Mouse (Mus musculus) C2C12 (cell line): Measurements from ENCODE around the gene Fyn. TPM values are rescaled to one million over a fixed set of nuclear protein-coding genes. Genes with fewer than 3 reads are reported as not detected.

Experiments used
- H3K27me3 ChIP-seq: one replicate; pipeline ENCODE4 v1.6.1; 2011; ENCODE audit not compliant: control insufficient read depth, insufficient read depth, insufficient read length
- H3K36me3 ChIP-seq: one replicate; pipeline ENCODE4 v1.6.1; 2011; ENCODE audit not compliant: control insufficient read depth, insufficient read depth
- H3K4me3 ChIP-seq: one replicate; pipeline ENCODE4 v1.5.1; 2011; ENCODE audit warnings: mild to moderate bottlenecking, control low read depth; ENCODE audit not compliant: poor library complexity, insufficient read depth, severe bottlenecking
- H3K79me2 ChIP-seq: one replicate; pipeline ENCODE4 v1.6.1; 2011; ENCODE audit not compliant: control insufficient read depth, insufficient read depth
- H3K79me3 ChIP-seq: one replicate; pipeline ENCODE4 v1.6.1; 2011; ENCODE audit warnings: low read depth, control low read depth
- H3ac ChIP-seq: one replicate; pipeline ENCODE3; 2011; ENCODE audit warnings: low read depth; ENCODE audit not compliant: control insufficient read depth, insufficient read length
- CEBPB ChIP-seq: IDR thresholded peaks from one replicate; pipeline ENCODE4 v1.6.1; 2011; ENCODE audit warnings: low read depth, mild to moderate bottlenecking, control low read depth, moderate library complexity
- CTCF ChIP-seq: IDR thresholded peaks from one replicate; pipeline ENCODE4 v1.5.1; 2011; ENCODE audit not compliant: control insufficient read depth, insufficient read depth, insufficient read length
- FOSL1 ChIP-seq: IDR thresholded peaks from one replicate; pipeline ENCODE4 v1.8.0; 2011; ENCODE audit warnings: mild to moderate bottlenecking, low read length; ENCODE audit not compliant: poor library complexity, insufficient read depth, severe bottlenecking
- MAX ChIP-seq: IDR thresholded peaks from one replicate; pipeline ENCODE4 v1.6.1; 2011; ENCODE audit warnings: mild to moderate bottlenecking, control low read depth
- MYOD1 ChIP-seq: IDR thresholded peaks from one replicate; pipeline ENCODE4 v1.6.1; 2011; ENCODE audit warnings: low read depth; ENCODE audit not compliant: control insufficient read depth, insufficient read length
- MYOG ChIP-seq: IDR thresholded peaks from one replicate; pipeline ENCODE4 v1.6.1; 2011; ENCODE audit not compliant: control insufficient read depth, insufficient read length; ENCODE audit errors: extremely low read depth
- USF1 ChIP-seq: IDR thresholded peaks from one replicate; pipeline ENCODE4 v1.6.1; 2011; ENCODE audit warnings: low read depth, mild to moderate bottlenecking, control low read depth, moderate library complexity
- polyA plus RNA-seq: library from polyadenylated mRNA; unstranded; fragments of >200 nt; fragmentation: generic; extraction: Trizol; gene quantifications from one replicate; pipeline ENCODE4 v1.2.1, GENCODE M21; 2012; ENCODE audit warnings: missing spikeins

The Fyn gene
- polyA plus RNA-seq, 1 experiment: 16.1 TPM

GRCm38 (mm10) chr10:39540012-39540647 is 171.5 kb downstream of the Fyn start:
- TF ChIP-seq MYOD1 (no peak), FOSL1 (no peak), CTCF (no peak), USF1 (no peak), MAX (no peak), MYOG (no peak), CEBPB (no peak)
- H3ac ChIP-seq: no peak overlapping the region
- no peaks in the 10 kb centered on the region for H3K79me3 ChIP-seq
- no peaks in the 10 kb centered on the region for H3K27me3 ChIP-seq
- H3K4me3 ChIP-seq: no peak overlapping the region
- no peaks in the 10 kb centered on the region for H3K36me3 ChIP-seq
- H3K79me2 ChIP-seq: no peaks in the 10 kb centered on the region

DNA sequence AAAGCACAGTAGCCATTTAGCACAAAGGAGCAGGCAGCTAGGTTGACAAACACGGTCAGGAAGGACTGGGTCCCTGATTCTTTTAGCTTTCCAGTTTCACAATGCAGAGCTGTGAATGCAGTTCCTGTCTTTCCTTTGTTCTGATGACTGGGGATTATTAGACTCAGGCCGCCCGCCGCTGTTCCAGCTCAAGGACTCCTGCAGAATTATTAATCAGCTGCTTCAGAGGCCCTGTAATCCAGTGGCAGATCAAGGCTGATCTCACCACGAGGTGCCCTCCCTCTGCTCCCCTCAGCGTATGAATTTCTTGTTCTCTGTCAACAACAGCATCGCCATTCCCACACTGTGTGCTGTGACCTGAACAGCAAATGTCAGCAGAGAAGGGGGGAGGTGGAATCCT is 172.3 kb downstream of the Fyn start:
- H3K36me3 ChIP-seq: no peaks in the 10 kb centered on the region
- H3K27me3 ChIP-seq: no peaks in the 10 kb centered on the region
- TF ChIP-seq MYOD1 (no peak), FOSL1 (no peak), USF1 (no peak), CTCF (no peak), CEBPB (no peak), MYOG (no peak), MAX (no peak)
- H3K4me3 ChIP-seq: no peak overlapping the region
- no peaks in the 10 kb centered on the region for H3K79me3 ChIP-seq
- H3ac ChIP-seq: no peak overlapping the region
- H3K79me2 ChIP-seq: no peaks in the 10 kb centered on the region

GRCm38 (mm10) chr10:39541451-39541874 is 172.8 kb downstream of the Fyn start:
- Histone ChIP-seq H3K27me3 (no peaks in the 10 kb centered on the region), H3K36me3 (no peaks in the 10 kb centered on the region), H3ac (no peak overlapping the region), H3K4me3 (no peak overlapping the region), H3K79me3 (no peaks in the 10 kb centered on the region), H3K79me2 (no peaks in the 10 kb centered on the region)
- TF ChIP-seq MAX (no peak), FOSL1 (no peak), CEBPB (no peak), USF1 (no peak), MYOD1 (no peak), MYOG (no peak), CTCF (no peak)

DNA sequence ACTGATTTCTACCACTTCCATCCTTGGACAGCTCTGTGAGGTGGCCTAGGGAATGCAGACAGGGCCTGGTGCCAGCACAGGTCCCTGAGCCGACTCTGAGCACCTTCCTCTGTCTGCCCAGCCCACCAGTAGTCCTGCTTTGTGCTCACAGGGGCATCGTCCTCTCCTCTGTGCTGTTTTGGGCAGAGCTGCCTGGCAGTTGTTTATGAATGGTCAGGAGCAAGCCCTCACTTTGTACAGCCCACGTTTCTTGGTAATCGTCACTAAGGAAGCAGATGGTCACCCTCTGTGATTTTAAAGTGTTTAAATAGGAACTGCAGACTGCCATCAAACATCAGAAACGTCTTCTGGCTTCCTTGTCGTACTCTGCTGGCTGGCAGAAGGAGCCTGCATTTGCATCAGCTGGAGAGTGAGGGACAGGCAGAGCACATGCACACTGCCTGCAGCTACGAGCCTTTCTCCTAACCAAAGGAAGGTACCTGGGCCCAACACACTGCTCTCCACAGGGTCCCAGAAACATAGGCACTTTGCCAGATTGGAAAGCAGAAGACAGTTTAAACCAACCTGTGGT is 173.4 kb downstream of the Fyn start:
- Histone ChIP-seq H3K27me3 (no peaks in the 10 kb centered on the region), H3K79me2 (no peaks in the 10 kb centered on the region), H3K4me3 (no peak overlapping the region), H3K79me3 (no peaks in the 10 kb centered on the region), H3ac (no peak overlapping the region), H3K36me3 (no peaks in the 10 kb centered on the region)
- TF ChIP-seq MAX (no peak), MYOG (no peak)

DNA sequence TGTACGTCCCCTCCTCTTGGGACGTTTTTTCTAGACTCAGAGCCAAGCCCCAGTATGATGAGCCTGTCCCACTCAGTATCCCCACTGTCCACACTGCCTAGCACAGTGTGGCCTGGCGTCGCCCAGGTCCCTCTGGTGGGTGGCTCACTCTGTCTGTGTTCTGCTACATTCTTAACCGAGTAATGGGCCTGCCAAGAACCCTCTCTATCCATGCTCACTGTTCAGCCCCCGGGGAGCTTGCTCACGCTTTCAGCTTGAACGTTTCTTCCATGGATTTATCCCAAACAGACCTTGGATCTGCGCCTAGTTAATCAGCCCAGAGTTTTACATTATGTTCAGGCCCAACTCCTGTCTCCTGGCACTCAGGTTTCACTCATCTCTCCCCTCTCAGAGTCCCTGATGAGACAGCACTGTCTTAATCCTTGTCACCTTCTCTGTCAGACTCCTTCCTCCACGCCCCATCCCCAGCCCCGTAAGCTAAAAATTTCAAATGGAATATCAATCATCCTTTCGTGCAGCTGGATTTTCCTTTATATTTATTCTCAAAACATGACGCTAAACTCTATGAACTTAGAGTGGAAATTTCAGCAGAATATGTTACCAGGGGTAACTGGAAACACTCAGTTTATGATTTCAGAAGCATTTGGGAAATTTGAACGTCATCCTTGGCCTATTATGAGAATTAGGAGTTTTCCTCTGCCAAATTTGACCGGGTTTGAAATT is 174.0 kb downstream of the Fyn start:
- TF ChIP-seq MAX (no peak), USF1 (no peak), MYOG (no peak), CTCF (no peak), MYOD1 (no peak), FOSL1 (no peak), CEBPB (no peak)
- no peaks in the 10 kb centered on the region for H3K79me2 ChIP-seq
- H3K36me3 ChIP-seq: no peaks in the 10 kb centered on the region
- H3K79me3 ChIP-seq: no peaks in the 10 kb centered on the region
- H3K4me3 ChIP-seq: no peak overlapping the region
- H3ac ChIP-seq: no peak overlapping the region
- no peaks in the 10 kb centered on the region for H3K27me3 ChIP-seq
